Mouse (Mus musculus) intestine, embryonic 14.5 days (tissue): ENCODE data around the gene D430042O09Rik. TPM values are rescaled to one million over a fixed set of nuclear protein-coding genes. Genes with fewer than 3 reads are reported as not detected.

Experiments used
- ATAC-seq: fragments of 200-750 bp; cut with Nextera tagmentation; replicated peaks from 2 replicates; pipeline ENCODE4 v1.8.0; 2017; ENCODE audit warnings: low read depth, moderate number of reproducible peaks, moderate TSS enrichment, moderate library complexity; ENCODE audit not compliant: low FRiP score, low TSS enrichment
- DNase-seq: peaks from one replicate; pipeline ENCODE4 v3.0.0-alpha.2; 2018; ENCODE audit warnings: low spot score
- H3K27ac ChIP-seq: fragments of 300-500 bp; sonication (generic); 2 replicates; pipeline ENCODE4 v1.5.1; 2014; ENCODE audit warnings: low read depth, mild to moderate bottlenecking, control low read depth
- H3K27me3 ChIP-seq: fragments of 300-500 bp; sonication (generic); replicated peaks from 2 replicates; pipeline ENCODE4 v1.6.1; 2014; ENCODE audit warnings: low read length, control low read depth; ENCODE audit not compliant: control insufficient read depth, insufficient read depth
- H3K36me3 ChIP-seq: fragments of 300-500 bp; sonication (generic); 2 replicates; pipeline ENCODE4 v1.6.1; 2014; ENCODE audit warnings: low read length, control low read depth; ENCODE audit not compliant: control insufficient read depth, insufficient read depth
- H3K4me1 ChIP-seq: fragments of 300-500 bp; sonication (generic); replicated peaks from 2 replicates; pipeline ENCODE4 v1.6.1; 2014; ENCODE audit warnings: low read length, control low read depth, mixed read lengths; ENCODE audit not compliant: control insufficient read depth, insufficient read depth
- H3K4me2 ChIP-seq: fragments of 300-500 bp; sonication (generic); 2 replicates; pipeline ENCODE4 v1.6.1; 2014; ENCODE audit warnings: low read length
- H3K4me3 ChIP-seq: fragments of 300-500 bp; sonication (generic); 2 replicates; pipeline ENCODE4 v1.5.1; 2014; ENCODE audit warnings: low read depth, low read length, control low read depth, mixed read lengths
- H3K9ac ChIP-seq: fragments of 300-500 bp; sonication (generic); 2 replicates; pipeline ENCODE4 v1.6.1; 2014; ENCODE audit warnings: mild to moderate bottlenecking, low read length
- H3K9me3 ChIP-seq: fragments of 300-500 bp; sonication (generic); 2 replicates; pipeline ENCODE4 v1.6.1; 2016; ENCODE audit warnings: low read length, control low read depth; ENCODE audit not compliant: control insufficient read depth
- WGBS: fragments of 180-500 bp; shearing (Covaris S2); extraction: QIAGEN DNeasy Blood & Tissue Kit; methylation state at CpG from one replicate; pipeline ENCODE4 v1.1.7; 2014; 5-methylcytosine and 5-hydroxymethylcytosine counted together
- polyA plus RNA-seq: library from polyadenylated mRNA; unstranded; fragments of >200 nt; fragmentation: Nextera tagmentation; extraction: Ambion mirVana; gene quantifications from 2 replicates; pipeline ENCODE4 v1.2.1, GENCODE M21; 2014

Gene D430042O09Rik
- polyA plus RNA-seq, 1 experiment from 2014 or later: 7.7 TPM

DNA sequence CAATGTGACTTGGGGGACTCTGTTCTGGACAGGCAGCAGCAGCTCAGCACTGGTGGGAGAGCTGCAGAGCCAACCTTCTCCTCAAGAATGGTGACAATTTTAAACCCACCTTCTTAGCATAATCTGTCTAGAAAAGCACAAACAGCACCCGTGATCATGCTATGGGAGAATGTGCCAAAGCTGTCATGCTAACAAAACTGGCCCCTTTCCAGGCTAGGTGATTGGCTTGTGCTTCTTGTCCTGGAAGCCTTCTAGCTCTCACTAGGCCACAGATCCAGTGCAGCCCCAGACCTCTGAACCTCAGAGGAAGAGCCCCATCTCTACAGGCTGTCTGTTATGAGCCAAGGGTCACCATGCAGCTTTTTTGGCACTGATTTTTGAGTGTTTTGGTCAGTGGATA is 98.9 kb downstream of the D430042O09Rik start:
- ATAC-seq (no peak), DNase-seq (no peak)
- Histone ChIP-seq H3K9ac (no peak overlapping the region), H3K4me3 (no peak overlapping the region), H3K27me3 (no peaks in the 10 kb centered on the region), H3K4me2 (no peak overlapping the region), H3K36me3 (no peaks in the 10 kb centered on the region), H3K4me1 (no peaks in the 10 kb centered on the region), H3K27ac (no peak overlapping the region), H3K9me3 (no peaks in the 10 kb centered on the region)
- 67% methylated on average over 1 of the region's 1 CpGs for WGBS

DNA sequence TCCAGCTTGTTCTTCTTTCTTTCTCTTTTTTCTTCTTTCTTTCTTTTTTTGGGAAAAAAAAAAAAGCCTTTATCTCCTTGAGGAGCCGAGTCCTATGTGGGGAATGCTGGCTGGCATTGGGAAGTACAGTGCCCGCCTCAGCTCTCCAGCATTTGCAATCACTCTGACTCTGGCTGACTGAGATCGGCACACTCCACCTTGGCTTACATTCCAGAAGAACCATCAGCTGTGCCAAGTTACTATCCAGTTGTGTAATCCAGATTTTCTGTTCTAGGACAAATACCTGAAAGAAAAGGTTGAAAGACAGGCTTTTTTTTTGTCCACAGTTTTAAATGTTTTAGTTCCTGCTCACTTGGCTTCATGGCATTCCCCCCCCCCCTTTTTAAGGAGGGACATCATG is 100.5 kb downstream of the D430042O09Rik start:
- Histone ChIP-seq H3K4me3 (no peak overlapping the region), H3K36me3 (no peaks in the 10 kb centered on the region), H3K27ac (no peak overlapping the region), H3K4me1 (no peaks in the 10 kb centered on the region), H3K4me2 (no peak overlapping the region), H3K27me3 (no peaks in the 10 kb centered on the region), H3K9ac (no peak overlapping the region), H3K9me3 (no peaks in the 10 kb centered on the region)
- DNase-seq: no peak
- 81% methylated on average over 3 of the region's 3 CpGs for WGBS
- no peak for ATAC-seq

DNA sequence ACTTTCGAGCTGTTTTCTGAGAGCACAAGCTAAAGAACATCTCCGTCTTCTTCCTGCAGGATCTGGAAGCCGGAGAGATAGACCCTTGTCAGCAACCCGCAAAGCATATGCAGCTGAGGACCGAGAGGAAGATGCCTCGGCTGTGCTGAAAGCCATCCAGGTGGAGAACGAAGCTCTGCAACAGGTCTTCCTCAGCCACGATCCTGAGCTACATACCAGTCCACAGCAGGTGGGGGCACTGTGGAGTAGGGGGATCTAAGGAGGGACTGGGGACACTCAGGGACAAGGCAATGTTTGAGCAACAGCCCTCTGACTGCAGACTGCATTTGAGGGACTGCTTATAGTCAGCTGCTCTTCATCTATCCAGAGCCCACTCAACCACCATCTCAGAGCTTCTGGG is 105.0 kb downstream of the D430042O09Rik start:
- H3K27ac ChIP-seq: no peak overlapping the region
- H3K9ac ChIP-seq: no peak overlapping the region
- no peak for ATAC-seq

DNA sequence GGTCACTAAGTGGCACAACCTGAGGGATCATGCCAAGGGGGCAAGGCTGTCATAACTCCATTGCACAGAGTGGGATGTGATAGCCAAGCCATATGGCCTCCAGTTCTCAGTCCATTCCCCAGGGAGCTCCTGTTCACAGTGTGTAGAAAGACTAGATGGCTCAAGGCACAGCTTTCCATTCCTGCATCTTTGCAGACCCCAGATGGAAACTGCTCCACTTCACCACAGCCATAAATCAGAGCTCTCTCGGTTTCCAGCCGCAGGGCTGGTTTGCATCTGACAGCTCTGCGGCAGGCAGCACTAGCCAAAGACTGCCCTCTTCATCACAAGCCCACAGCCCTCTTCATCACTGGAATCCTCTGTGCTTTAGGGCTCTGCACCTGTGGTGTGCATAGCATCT is 108.0 kb downstream of the D430042O09Rik start:
- Histone ChIP-seq H3K4me1 (no peaks in the 10 kb centered on the region), H3K9ac (no peak overlapping the region), H3K36me3 (peaks cover 12% of the 10 kb centered on the region; the same call in 1 of the 2 replicates), H3K4me2 (no peak overlapping the region), H3K9me3 (no peaks in the 10 kb centered on the region), H3K4me3 (no peak overlapping the region), H3K27ac (no peak overlapping the region), H3K27me3 (no peaks in the 10 kb centered on the region)
- DNase-seq (no peak), ATAC-seq (no peak)
- 27% methylated on average over 3 of the region's 3 CpGs for WGBS

More for the DNA sequence above, 105.0 kb downstream of the D430042O09Rik start:
- 90% methylated on average over 8 of the region's 8 CpGs for WGBS
- H3K27me3 ChIP-seq: no peaks in the 10 kb centered on the region
- peaks cover 12% of the 10 kb centered on the region; the same call in 1 of the 2 replicates for H3K36me3 ChIP-seq
- no peak for DNase-seq
- H3K4me3 ChIP-seq: no peak overlapping the region
- H3K4me1 ChIP-seq: no peaks in the 10 kb centered on the region
- no peak overlapping the region for H3K4me2 ChIP-seq
- H3K9me3 ChIP-seq: no peaks in the 10 kb centered on the region

DNA sequence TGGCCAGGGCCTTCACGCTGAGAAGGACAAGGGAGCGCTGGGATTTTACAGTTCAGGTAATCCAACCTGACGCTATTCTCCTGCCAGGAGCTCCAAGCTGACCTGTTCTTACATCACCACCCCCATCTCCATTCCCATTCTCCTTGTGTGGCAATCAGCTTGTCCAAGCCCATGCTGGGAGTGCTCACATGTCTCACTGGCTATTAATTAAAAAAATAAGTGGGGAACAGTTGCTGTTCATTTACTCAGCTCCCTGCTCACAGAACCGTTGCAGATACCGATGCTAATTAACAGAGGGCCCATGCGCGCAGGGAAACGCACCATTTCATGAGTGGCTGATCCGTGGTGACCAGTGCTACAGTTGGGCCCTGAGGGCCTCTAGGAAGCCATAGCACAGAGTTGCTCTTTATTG is 110.6 kb downstream of the D430042O09Rik start:
- ATAC-seq (no peak), DNase-seq (no peak)
- H3K9ac ChIP-seq: no peak overlapping the region
- H3K36me3 ChIP-seq: peaks cover 12% of the 10 kb centered on the region; the same call in 1 of the 2 replicates
- no peaks in the 10 kb centered on the region for H3K9me3 ChIP-seq
- H3K27me3 ChIP-seq: no peaks in the 10 kb centered on the region
- no peaks in the 10 kb centered on the region for H3K4me1 ChIP-seq
- H3K27ac ChIP-seq: no peak overlapping the region
- H3K4me2 ChIP-seq: no peak overlapping the region
- no peak overlapping the region for H3K4me3 ChIP-seq
- 83% methylated on average over 9 of the region's 9 CpGs for WGBS

DNA sequence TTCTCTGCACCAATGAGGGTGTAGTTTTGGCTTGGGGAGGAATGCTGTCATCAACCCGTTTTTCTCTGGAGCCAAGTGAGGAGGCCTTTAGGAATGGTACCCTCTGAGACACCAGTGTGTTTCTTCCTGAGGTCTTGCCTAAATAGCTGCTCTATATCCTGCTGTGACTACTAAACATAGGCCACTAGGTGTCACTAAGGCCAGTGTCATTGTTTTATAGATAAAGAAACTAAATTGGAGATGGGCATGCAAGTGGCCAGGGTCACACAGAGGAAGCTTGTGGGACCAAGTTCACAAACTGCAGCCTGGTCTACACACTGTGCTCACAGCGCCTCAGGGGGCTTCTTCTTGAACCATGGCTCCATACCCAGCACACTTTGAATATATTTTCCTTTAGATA is 112.5 kb downstream of the D430042O09Rik start:
- Histone ChIP-seq H3K27me3 (no peaks in the 10 kb centered on the region), H3K4me3 (no peak overlapping the region), H3K9me3 (no peaks in the 10 kb centered on the region), H3K9ac (no peak overlapping the region), H3K4me2 (no peak overlapping the region), H3K27ac (no peak overlapping the region), H3K36me3 (peaks cover 7% of the 10 kb centered on the region; the same call in 1 of the 2 replicates), H3K4me1 (no peaks in the 10 kb centered on the region)
- DNase-seq (no peak), ATAC-seq (no peak)
- WGBS: 59% methylated on average over 2 of the region's 2 CpGs

DNA sequence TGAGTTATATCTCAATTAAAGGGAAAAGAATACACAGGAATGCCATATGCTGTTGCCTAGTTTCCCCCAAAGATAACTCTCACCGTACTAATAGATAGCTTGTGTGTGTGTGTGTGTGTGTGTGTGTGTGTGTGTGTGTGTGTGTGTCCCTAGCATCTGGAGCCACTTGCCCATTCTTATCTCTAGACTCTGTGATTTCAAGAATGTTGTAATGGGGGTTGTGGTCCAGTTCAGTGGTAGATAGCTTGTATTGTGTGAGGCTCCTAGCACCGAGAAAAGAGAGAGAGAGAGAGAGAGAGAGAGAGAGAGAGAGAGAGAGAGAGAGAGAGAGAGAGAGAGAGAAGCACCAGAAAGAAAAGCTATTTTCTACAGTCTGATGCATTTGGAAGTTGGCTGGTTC is 118.7 kb downstream of the D430042O09Rik start:
- H3K4me1 ChIP-seq: peaks cover 14% of the 10 kb centered on the region
- no peaks in the 10 kb centered on the region for H3K27me3 ChIP-seq
- H3K4me3 ChIP-seq: no peak overlapping the region
- no peaks in the 10 kb centered on the region for H3K9me3 ChIP-seq
- no peaks in the 10 kb centered on the region for H3K36me3 ChIP-seq
- no peak overlapping the region for H3K4me2 ChIP-seq
- WGBS: 68% methylated on average over 2 of the region's 2 CpGs
- DNase-seq: no peak
- H3K27ac ChIP-seq: no peak overlapping the region
- H3K9ac ChIP-seq: no peak overlapping the region
- no peak for ATAC-seq

DNA sequence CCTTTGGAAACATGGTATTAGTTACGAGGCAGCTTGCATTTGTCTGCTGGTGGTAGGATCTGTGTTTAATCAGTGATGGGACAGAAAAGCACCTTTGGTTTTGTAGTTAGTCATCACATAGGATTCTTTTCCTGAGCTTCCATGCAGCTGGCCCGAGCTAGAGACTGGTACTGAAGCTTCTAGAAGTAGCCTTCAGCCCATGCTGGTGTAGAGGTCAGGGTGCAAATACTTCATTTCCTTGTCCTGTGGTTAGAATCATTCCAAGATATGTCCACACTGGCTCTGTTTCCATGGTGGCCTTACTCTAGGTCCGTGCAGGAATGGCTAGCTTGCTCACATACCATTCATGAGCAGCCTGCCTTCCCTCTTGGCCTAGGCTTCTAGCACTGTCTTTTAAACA is 119.2 kb downstream of the D430042O09Rik start:
- ATAC-seq (no peak), DNase-seq (no peak)
- no peak overlapping the region for H3K4me2 ChIP-seq
- H3K4me3 ChIP-seq: no peak overlapping the region
- no peaks in the 10 kb centered on the region for H3K27me3 ChIP-seq
- H3K36me3 ChIP-seq: no peaks in the 10 kb centered on the region
- H3K4me1 ChIP-seq: peaks cover 14% of the 10 kb centered on the region
- WGBS: 76% methylated on average over 3 of the region's 3 CpGs
- no peaks in the 10 kb centered on the region for H3K9me3 ChIP-seq
- no peak overlapping the region for H3K9ac ChIP-seq
- H3K27ac ChIP-seq: no peak overlapping the region

DNA sequence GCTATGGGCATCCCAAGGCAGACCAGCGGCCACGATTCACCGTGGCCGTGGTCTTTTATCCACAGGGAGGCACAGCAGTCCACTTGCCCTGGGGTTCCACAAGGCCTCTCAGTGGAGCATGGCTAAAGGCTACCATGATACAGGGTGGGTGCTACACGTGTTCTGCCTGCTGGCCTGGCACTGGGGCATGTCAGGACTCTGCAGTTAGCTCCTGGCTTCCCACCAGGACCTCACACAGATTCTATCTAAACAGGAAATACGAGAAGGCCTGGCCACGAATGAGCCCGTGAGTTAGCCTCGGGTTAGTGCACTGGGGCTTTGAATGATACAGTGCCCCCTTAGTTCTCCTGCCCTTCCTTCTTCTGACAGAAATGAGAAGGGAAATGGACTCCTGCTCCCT is 119.7 kb downstream of the D430042O09Rik start:
- no peaks in the 10 kb centered on the region for H3K36me3 ChIP-seq
- 47% methylated on average over 9 of the region's 9 CpGs for WGBS
- ATAC-seq (no peak), DNase-seq (no peak)
- H3K4me1 ChIP-seq: peaks cover 14% of the 10 kb centered on the region
- no peak overlapping the region for H3K4me3 ChIP-seq
- no peaks in the 10 kb centered on the region for H3K9me3 ChIP-seq
- no peaks in the 10 kb centered on the region for H3K27me3 ChIP-seq
- H3K4me2 ChIP-seq: no peak overlapping the region
- no peak overlapping the region for H3K27ac ChIP-seq
- no peak overlapping the region for H3K9ac ChIP-seq
